Mouse (Mus musculus): Measurements from ENCODE around the gene Sfta2. TPM values are rescaled to one million over a fixed set of nuclear protein-coding genes. Genes with fewer than 3 reads are reported as not detected.

Sfta2 gene
- polyA plus RNA-seq, 1 experiment from 2014 or later: not detected

DNA sequence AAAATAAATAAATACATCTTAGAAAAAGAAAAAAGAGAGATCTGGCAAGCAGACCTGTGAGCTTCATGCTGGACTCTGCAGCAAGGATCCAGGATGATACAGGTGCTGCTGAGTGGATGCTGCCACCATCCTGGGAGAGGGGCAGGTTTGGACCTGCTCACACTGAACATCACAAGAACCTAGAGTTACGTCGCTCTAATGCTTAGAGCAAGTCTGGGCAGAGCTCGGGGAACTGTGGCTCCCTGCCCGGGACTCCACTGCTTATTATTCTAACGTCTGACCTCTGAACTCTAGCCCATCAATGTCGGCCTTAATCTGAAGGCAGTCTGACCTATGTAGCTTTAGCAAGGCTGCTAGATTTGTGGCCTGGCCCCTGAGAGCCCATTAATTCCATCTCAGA is 79.2 kb downstream of the Sfta2 start:
- WGBS (ENCODE audit: missing documents): 87% methylated on average over 6 of the region's 6 CpGs
- Histone ChIP-seq H3K4me3 (ENCODE audit: inconsistent target) (no peak overlapping the region), H3K79me2 (ENCODE audit: inconsistent target) (no peaks in the 10 kb centered on the region), H3K27ac (no peak overlapping the region), H3K36me3 (ENCODE audit: inconsistent target) (no peaks in the 10 kb centered on the region)

DNA sequence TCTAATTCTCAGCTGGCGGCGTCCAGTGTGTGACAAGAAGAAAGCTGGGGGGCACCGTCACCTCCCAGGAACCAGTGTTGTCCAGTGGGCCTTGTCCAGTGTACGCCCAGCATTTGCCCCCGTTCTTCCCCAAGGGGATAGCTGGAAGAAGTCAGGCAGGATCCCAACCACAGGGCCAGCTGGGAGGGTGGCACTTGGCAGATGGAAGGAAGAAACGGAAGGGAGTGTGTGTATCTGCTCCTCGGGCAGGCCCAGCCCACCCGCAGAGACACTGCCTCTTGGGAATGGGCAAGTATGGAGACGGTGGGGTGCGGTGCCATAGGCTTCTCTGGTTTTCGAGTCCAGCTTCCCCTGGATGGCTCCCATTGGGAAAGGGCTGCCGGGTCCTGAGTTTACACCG is 80.6 kb downstream of the Sfta2 start:
- H3K4me3 ChIP-seq (ENCODE audit: inconsistent target): no peak overlapping the region
- H3K27ac ChIP-seq: no peak overlapping the region
- 85% methylated on average over 13 of the region's 13 CpGs for WGBS (ENCODE audit: missing documents)
- no peaks in the 10 kb centered on the region for H3K79me2 ChIP-seq (ENCODE audit: inconsistent target)
- H3K36me3 ChIP-seq (ENCODE audit: inconsistent target): no peaks in the 10 kb centered on the region

DNA sequence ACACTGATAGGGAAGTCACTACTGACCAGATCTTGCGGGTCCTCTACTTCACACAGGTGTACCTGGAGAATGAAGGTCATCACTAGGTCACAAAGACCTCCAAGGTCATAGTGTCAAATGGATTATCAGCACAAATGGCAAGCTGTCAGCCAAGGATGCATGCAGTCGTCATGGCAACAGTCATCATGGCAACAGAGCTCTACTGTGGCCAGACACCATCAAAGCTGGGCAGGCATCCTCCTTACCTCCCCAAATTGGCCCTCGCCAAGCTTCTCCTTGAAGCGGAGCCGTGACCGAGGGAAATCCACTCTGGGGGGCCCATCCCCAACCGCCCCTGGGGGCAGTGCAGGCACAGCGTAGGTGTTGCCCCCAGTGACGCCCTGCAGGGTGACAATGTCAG is 83.7 kb downstream of the Sfta2 start:
- no peaks in the 10 kb centered on the region for H3K36me3 ChIP-seq (ENCODE audit: inconsistent target)

DNA sequence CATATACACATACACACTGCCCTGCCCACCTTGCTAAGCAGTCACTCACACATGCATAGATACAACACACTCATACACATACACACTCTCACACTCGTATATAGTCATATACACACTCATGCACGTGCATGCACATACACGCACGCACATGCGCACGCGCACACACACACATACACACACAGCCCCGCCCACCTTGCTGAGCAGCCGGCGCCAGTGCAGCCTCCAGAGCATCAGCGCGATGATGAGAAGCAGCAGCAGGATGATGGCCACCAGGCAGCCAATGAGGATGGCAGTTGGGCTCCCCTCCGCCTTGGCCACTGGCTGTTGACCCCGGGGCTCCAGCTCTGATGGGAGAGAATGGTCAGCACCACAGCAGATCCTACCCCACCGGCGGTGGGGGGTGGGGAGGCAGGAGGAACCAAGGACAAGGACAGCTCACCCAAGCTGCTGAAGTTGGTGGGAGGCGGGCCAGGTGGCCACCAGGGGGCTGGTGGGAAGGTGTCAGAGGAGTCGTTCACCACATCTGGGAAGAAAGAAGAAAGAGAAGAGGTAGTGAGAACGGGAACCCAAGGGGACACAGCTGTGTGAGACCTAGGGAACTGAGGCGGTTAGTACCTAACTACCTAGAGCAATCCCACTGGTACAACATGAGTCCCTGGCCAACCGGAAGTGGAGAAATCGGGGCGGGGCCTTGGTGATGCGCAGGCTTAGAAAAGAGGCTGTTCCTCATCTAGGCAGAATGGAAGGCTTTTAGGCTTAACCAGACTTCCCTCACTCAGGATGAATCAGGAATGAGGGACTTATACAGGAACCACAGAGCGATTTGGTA is 87.2 kb downstream of the Sfta2 start:
- WGBS (ENCODE audit: missing documents): 75% methylated on average over 24 of the region's 25 CpGs
- Histone ChIP-seq H3K36me3 (ENCODE audit: inconsistent target) (no peaks in the 10 kb centered on the region), H3K27ac (no peak overlapping the region), H3K4me3 (ENCODE audit: inconsistent target) (no peak overlapping the region), H3K79me2 (ENCODE audit: inconsistent target) (no peaks in the 10 kb centered on the region)

More for the DNA sequence above, 83.7 kb downstream of the Sfta2 start:
- Histone ChIP-seq H3K79me2 (ENCODE audit: inconsistent target) (no peaks in the 10 kb centered on the region), H3K27ac (no peak overlapping the region), H3K4me3 (ENCODE audit: inconsistent target) (no peak overlapping the region)
- WGBS (ENCODE audit: missing documents): 78% methylated on average over 8 of the region's 9 CpGs

GRCm38 (mm10) chr17:35689936-35690645 is 88.7 kb downstream of the Sfta2 start:
- Histone ChIP-seq H3K4me3 (ENCODE audit: inconsistent target) (no peak overlapping the region), H3K27ac (no peak overlapping the region), H3K36me3 (ENCODE audit: inconsistent target) (no peaks in the 10 kb centered on the region), H3K79me2 (ENCODE audit: inconsistent target) (no peaks in the 10 kb centered on the region)
- 94% methylated on average over 18 of the region's 18 CpGs for WGBS (ENCODE audit: missing documents)

GRCm38 (mm10) chr17:35691811-35692210 is 90.5 kb downstream of the Sfta2 start:
- no peak overlapping the region for H3K4me3 ChIP-seq (ENCODE audit: inconsistent target)
- no peaks in the 10 kb centered on the region for H3K79me2 ChIP-seq (ENCODE audit: inconsistent target)
- no peaks in the 10 kb centered on the region for H3K36me3 ChIP-seq (ENCODE audit: inconsistent target)
- H3K27ac ChIP-seq: no peak overlapping the region
- WGBS (ENCODE audit: missing documents): 87% methylated on average over 4 of the region's 4 CpGs

DNA sequence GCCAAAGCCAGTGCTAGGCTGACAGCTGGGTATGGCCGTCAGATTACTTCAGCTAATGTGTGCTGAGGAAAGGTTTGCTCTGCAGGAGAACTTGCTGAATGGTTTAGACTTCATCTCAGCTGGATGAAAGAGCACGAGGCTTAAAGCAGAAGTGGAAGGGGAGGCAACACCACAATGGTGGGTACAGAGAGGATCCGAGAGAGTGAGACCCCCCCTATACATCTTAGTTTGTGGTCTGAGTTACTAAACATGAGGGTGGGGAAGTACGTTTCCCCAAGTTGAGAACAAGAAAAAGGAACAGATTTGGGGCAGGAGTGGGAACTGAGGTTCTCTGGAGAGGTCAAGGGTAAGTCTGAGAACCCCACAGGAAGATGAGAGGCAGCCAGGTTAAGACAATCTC is 91.0 kb downstream of the Sfta2 start:
- Histone ChIP-seq H3K79me2 (ENCODE audit: inconsistent target) (no peaks in the 10 kb centered on the region), H3K27ac (no peak overlapping the region), H3K4me3 (ENCODE audit: inconsistent target) (no peak overlapping the region), H3K36me3 (ENCODE audit: inconsistent target) (no peaks in the 10 kb centered on the region)
- 28% methylated on average over 4 of the region's 4 CpGs for WGBS (ENCODE audit: missing documents)

- no peaks in the 10 kb centered on the region for H3K79me2 ChIP-seq (ENCODE audit: inconsistent target)
- H3K27ac ChIP-seq: no peak overlapping the region
- H3K4me3 ChIP-seq (ENCODE audit: inconsistent target): no peak overlapping the region
- WGBS (ENCODE audit: missing documents): 94% methylated on average over 5 of the region's 5 CpGs
- H3K36me3 ChIP-seq (ENCODE audit: inconsistent target): no peaks in the 10 kb centered on the region
Observed at GRCm38 (mm10) chr17:35693906-35694305, 92.6 kb downstream of the Sfta2 start.

- H3K27ac ChIP-seq: no peak overlapping the region
- H3K4me3 ChIP-seq (ENCODE audit: inconsistent target): no peak overlapping the region
- H3K79me2 ChIP-seq (ENCODE audit: inconsistent target): no peaks in the 10 kb centered on the region
- no peaks in the 10 kb centered on the region for H3K36me3 ChIP-seq (ENCODE audit: inconsistent target)
- WGBS (ENCODE audit: missing documents): 96% methylated on average over 2 of the region's 2 CpGs
Observed at GRCm38 (mm10) chr17:35695289-35695688, 93.9 kb downstream of the Sfta2 start.

- no peak overlapping the region for H3K4me3 ChIP-seq (ENCODE audit: inconsistent target)
- no peaks in the 10 kb centered on the region for H3K36me3 ChIP-seq (ENCODE audit: inconsistent target)
- H3K79me2 ChIP-seq (ENCODE audit: inconsistent target): no peaks in the 10 kb centered on the region
- 80% methylated on average over 6 of the region's 6 CpGs for WGBS (ENCODE audit: missing documents)
- H3K27ac ChIP-seq: no peak overlapping the region
Observed at GRCm38 (mm10) chr17:35696691-35697090, 95.3 kb downstream of the Sfta2 start.

GRCm38 (mm10) chr17:35697429-35697758 is 96.0 kb downstream of the Sfta2 start:
- Histone ChIP-seq H3K36me3 (ENCODE audit: inconsistent target) (no peaks in the 10 kb centered on the region), H3K4me3 (ENCODE audit: inconsistent target) (no peak overlapping the region), H3K79me2 (ENCODE audit: inconsistent target) (no peaks in the 10 kb centered on the region), H3K27ac (no peak overlapping the region)
- 20% methylated on average over 1 of the region's 1 CpGs for WGBS (ENCODE audit: missing documents)

GRCm38 (mm10) chr17:35697759-35698500 is 96.6 kb downstream of the Sfta2 start:
- no peaks in the 10 kb centered on the region for H3K36me3 ChIP-seq (ENCODE audit: inconsistent target)
- no peaks in the 10 kb centered on the region for H3K79me2 ChIP-seq (ENCODE audit: inconsistent target)
- no peak overlapping the region for H3K4me3 ChIP-seq (ENCODE audit: inconsistent target)
- no peak overlapping the region for H3K27ac ChIP-seq
- 19% methylated on average over 16 of the region's 16 CpGs for WGBS (ENCODE audit: missing documents)

DNA sequence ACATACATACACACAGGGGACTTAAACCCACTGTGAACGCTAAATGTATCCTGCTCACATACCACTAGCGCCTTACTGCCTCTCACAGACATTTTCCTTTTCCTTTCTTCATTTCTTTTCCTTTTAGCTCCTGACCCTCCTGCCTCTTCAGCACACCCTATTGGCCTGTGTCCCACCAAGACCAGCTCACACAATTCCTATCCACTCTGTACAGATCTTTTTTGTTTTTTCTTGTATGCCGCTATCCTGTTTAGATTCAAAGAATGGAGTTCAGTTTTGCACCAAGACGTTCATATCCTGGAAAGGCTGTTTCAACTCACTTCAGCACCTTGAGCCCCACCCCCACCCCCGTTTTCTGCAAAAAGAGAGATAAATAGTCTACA is 97.1 kb downstream of the Sfta2 start:
- Histone ChIP-seq H3K27ac (no peak overlapping the region), H3K4me3 (ENCODE audit: inconsistent target) (no peak overlapping the region), H3K79me2 (ENCODE audit: inconsistent target) (no peaks in the 10 kb centered on the region), H3K36me3 (ENCODE audit: inconsistent target) (no peaks in the 10 kb centered on the region)
- WGBS (ENCODE audit: missing documents): 47% methylated on average over 5 of the region's 5 CpGs

DNA sequence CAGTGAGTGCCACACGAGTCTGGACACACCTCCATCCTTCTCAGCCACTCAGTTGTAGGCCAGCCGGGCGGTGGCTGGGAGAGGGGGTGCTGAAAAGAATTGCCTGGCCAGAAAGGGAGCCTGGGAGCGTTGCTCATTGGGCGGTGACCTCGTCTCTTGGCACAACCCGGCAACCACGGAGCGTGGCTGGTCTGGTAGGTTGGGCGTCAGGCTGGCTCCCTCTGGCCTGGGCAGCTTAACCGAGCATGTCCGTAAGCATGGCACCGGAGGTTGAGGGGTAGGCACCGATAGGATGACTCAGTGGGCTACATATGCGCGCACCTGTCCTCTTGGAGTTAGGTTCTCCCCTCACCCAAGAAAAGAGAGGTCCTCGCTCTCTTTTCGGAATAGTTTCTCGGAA is 98.6 kb downstream of the Sfta2 start:
- H3K27ac ChIP-seq: no peak overlapping the region

More for the DNA sequence above, 98.6 kb downstream of the Sfta2 start:
- 10% methylated on average over 19 of the region's 19 CpGs for WGBS (ENCODE audit: missing documents)
- H3K36me3 ChIP-seq (ENCODE audit: inconsistent target): no peaks in the 10 kb centered on the region
- H3K4me3 ChIP-seq (ENCODE audit: inconsistent target): no peak overlapping the region
- no peaks in the 10 kb centered on the region for H3K79me2 ChIP-seq (ENCODE audit: inconsistent target)
